Mouse (Mus musculus) midbrain, embryonic 14.5 days (tissue): ENCODE measurements at regions not wholly inside any gene's neighbourhood (a gene's known extent, or its start where the extent isn't known, plus 50 kb on each side); places are given as distances from the start of the nearest gene placed in this dataset.

Experiments used
- ATAC-seq: fragments of 200-750 bp; cut with Nextera tagmentation; 2 replicates; pipeline ENCODE4 v1.8.0; 2017; ENCODE audit warnings: moderate number of reproducible peaks, moderate library complexity; ENCODE audit not compliant: low FRiP score, low TSS enrichment
- DNase-seq: peaks from one replicate; pipeline ENCODE4 v3.0.0-alpha.2; 2015
- H3K27ac ChIP-seq: fragments of 300-500 bp; sonication (generic); replicated peaks from 2 replicates; pipeline ENCODE4 v1.5.1; 2014; ENCODE audit warnings: mild to moderate bottlenecking, low read depth, low read length, moderate library complexity
- H3K27me3 ChIP-seq: fragments of 300-500 bp; sonication (generic); 2 replicates; pipeline ENCODE4 v1.6.1; 2014; ENCODE audit warnings: low read length, control low read depth, mixed read lengths; ENCODE audit not compliant: control insufficient read depth, insufficient read depth
- H3K36me3 ChIP-seq: fragments of 300-500 bp; sonication (generic); 2 replicates; pipeline ENCODE4 v1.6.1; 2014; ENCODE audit warnings: low read length, control low read depth; ENCODE audit not compliant: control insufficient read depth, insufficient read depth
- H3K4me1 ChIP-seq: fragments of 300-500 bp; sonication (generic); 2 replicates; pipeline ENCODE4 v1.6.1; 2014; ENCODE audit warnings: mild to moderate bottlenecking, antibody characterized with exemption, low read length, control low read depth; ENCODE audit not compliant: control insufficient read depth, insufficient read depth
- H3K4me2 ChIP-seq: fragments of 300-500 bp; sonication (generic); 2 replicates; pipeline ENCODE4 v1.6.1; 2014; ENCODE audit warnings: mild to moderate bottlenecking, low read length, moderate library complexity
- H3K4me3 ChIP-seq: fragments of 300-500 bp; sonication (generic); replicated peaks from 2 replicates; pipeline ENCODE4 v1.5.1; 2014; ENCODE audit warnings: low read depth, low read length
- H3K9ac ChIP-seq: fragments of 300-500 bp; sonication (generic); replicated peaks from 2 replicates; pipeline ENCODE4 v1.6.1; 2014; ENCODE audit warnings: mild to moderate bottlenecking, low read length, moderate library complexity
- H3K9me3 ChIP-seq: fragments of 300-500 bp; sonication (generic); 2 replicates; pipeline ENCODE4 v1.6.1; 2016; ENCODE audit warnings: low read length, control low read depth, mixed read lengths; ENCODE audit not compliant: control insufficient read depth
- WGBS: fragments of 180-500 bp; shearing (Covaris S2); extraction: QIAGEN DNeasy Blood & Tissue Kit; methylation state at CpG from one replicate; pipeline ENCODE4 v1.1.7; 2014; 5-methylcytosine and 5-hydroxymethylcytosine counted together

DNA sequence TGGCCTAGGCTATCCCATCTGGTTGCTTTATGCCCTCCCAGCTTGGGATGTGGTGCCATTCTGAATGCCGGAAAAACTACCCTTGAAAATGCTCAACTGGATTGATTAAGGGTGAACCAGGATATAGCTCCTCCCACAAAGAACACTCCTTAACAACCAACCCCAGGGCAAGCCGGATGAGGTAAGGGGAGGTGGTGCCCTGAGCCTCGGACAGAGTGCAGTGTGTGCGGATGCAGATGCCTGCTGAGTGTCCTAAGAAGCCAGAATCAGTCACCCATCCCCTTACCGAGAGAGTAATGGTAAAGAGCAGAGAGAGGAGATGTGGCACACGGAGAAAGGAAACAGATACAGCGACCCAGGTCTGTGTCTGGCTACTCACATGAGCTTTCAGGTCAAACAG lies 141.3 kb downstream of the Foxo1 start:
- H3K27me3 ChIP-seq, result no peaks in the 10 kb centered on the region
- ATAC-seq, result no peak
- no peak overlapping the region for H3K4me2 ChIP-seq
- H3K9ac ChIP-seq, result no peak overlapping the region
- WGBS, result 61% methylated on average over 7 of the region's 7 CpGs
- H3K4me3 ChIP-seq, result no peak overlapping the region
- no peak overlapping the region for H3K27ac ChIP-seq
- no peaks in the 10 kb centered on the region for H3K9me3 ChIP-seq
- no peaks in the 10 kb centered on the region for H3K36me3 ChIP-seq
- peaks cover 5% of the 10 kb centered on the region; the same call in 1 of the 2 replicates for H3K4me1 ChIP-seq
- no peak for DNase-seq

DNA sequence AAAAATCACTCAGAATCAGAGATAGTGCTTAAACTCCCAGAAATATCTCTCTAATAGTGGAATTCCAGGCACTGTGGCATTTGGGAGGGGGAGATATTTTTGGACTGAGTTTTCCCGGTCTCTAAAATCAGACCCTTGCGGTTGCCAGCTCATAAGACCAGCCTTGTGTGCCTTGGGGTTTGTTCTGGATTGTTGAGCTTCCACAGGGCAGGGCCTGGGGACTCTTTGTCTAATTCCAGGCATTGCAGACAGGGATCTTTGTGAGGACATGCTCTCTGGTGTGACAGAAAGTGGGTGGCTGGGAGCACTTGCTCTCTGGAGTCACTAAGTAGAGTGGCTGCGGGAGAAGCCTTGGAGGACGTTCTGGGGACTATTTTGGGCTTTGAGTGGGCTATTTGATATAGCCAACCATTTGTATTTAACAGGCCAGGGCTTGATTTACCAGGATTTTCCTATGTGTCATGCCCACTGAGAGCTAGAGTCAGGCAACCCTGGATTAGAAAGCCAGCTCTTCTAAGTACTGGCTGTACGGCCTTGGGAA lies 138.7 kb downstream of the Foxo1 start:
- no peaks in the 10 kb centered on the region for H3K9me3 ChIP-seq
- no peaks in the 10 kb centered on the region for H3K4me1 ChIP-seq
- ATAC-seq (no peak), DNase-seq (no peak)
- no peaks in the 10 kb centered on the region for H3K36me3 ChIP-seq
- H3K27me3 ChIP-seq, result no peaks in the 10 kb centered on the region
- 74% methylated on average over 5 of the region's 5 CpGs for WGBS
- H3K27ac ChIP-seq, result no peak overlapping the region
- no peak overlapping the region for H3K4me3 ChIP-seq
- no peak overlapping the region for H3K4me2 ChIP-seq
- no peak overlapping the region for H3K9ac ChIP-seq

- no peaks in the 10 kb centered on the region for H3K9me3 ChIP-seq
- H3K27ac ChIP-seq, result no peak overlapping the region
- H3K27me3 ChIP-seq, result no peaks in the 10 kb centered on the region; the same call in 1 of the 2 replicates
- no peaks in the 10 kb centered on the region for H3K36me3 ChIP-seq
- no peak overlapping the region for H3K4me3 ChIP-seq
- 48% methylated on average over 4 of the region's 4 CpGs for whole genome bisulfite sequencing
- no peak for DNase-seq
- H3K9ac ChIP-seq, result no peak overlapping the region
- no peak for ATAC-seq
- peaks cover 11% of the 10 kb centered on the region; the same call in 1 of the 2 replicates for H3K4me1 ChIP-seq
- H3K4me2 ChIP-seq, result no peak overlapping the region
Observed at GRCm38 (mm10) chr3:52404636-52405035, 136.5 kb downstream of the Foxo1 start.

DNA sequence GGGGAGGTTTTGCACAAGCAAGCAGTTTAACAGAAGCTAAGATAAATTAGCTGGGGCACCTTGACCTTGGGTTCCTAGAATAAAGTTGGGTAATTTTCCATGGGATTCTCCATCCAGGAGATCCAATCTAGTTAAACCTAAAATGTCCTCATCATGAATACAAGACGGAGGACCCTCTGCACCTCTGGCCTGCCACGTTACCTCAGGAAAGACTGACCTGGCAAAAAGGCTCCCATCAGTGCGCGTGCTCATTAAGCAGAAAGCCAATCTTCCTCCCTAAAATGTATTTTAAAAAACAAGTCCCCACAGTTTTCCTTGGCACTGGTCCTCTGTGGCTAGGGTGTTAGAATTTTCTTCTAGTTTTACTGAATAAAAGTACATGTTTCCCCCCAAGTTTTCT lies 134.9 kb downstream of the Foxo1 start:
- Histone ChIP-seq H3K4me1 (peaks cover 11% of the 10 kb centered on the region; the same call in 1 of the 2 replicates), H3K27ac (no peak overlapping the region), H3K4me2 (no peak overlapping the region), H3K27me3 (no peaks in the 10 kb centered on the region; the same call in 1 of the 2 replicates), H3K9me3 (no peaks in the 10 kb centered on the region), H3K4me3 (no peak overlapping the region), H3K9ac (no peak overlapping the region), H3K36me3 (no peaks in the 10 kb centered on the region)
- WGBS, result 97% methylated on average over 4 of the region's 4 CpGs
- DNase-seq (no peak), ATAC-seq (no peak)
